Mouse (Mus musculus) effector memory CD4-positive, alpha-beta T cell, adult 5 months (primary cell): ENCODE results near the gene Obp1a. TPM values are rescaled to one million over a fixed set of nuclear protein-coding genes. Genes with fewer than 3 reads are reported as not detected.

Source experiments
- polyA plus RNA-seq: library from polyadenylated mRNA; unstranded; fragments of 100-300 nt; shearing (Covaris generic); gene quantifications from one replicate; pipeline ENCODE4 v1.2.1, GENCODE M21; 2017

Gene Obp1a
- not detected for polyA plus RNA-seq

DNA sequence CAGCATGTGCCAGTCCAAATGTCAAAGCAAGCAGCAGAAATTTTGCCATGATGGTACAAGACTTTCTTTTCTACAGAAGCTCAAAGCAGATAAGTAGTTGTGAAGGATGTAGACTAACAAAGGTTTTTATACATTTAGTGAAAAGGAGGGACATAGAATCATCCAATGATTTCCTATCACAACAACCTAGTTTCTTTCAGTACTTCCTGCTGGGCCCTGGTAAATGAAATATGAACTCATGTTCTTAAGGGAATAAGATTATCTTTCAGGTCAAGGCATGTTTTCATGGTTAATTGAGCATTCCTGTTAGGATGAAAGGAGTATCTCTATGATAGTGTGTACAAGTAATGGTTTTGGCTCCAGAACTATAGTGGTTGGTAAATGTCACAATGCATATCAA is at the start of gene Obp1a:
TSS of gene Obp1a (minus strand) at position 101 of the 400 bp plus-strand sequence.

GRCm38 (mm10) chrX:78125167-78125566 is 34.0 kb upstream of the Obp1a start, which contains the start of gene Gm5938:
Gene Gm5938 (plus strand): TSS chrX:78125467.

Other genes starting within 250 kb of the Obp1a start
- gene Pbsn, start 237.8 kb downstream of the Obp1a start, polyA plus RNA-seq: not detected
- not detected for gene Gm14744, start 226.6 kb downstream of the Obp1a start, polyA plus RNA-seq
- gene 5430402E10Rik, start 166.3 kb downstream of the Obp1a start, polyA plus RNA-seq: not detected
- not detected for gene Gm5938, start 34.1 kb upstream of the Obp1a start, polyA plus RNA-seq
- not detected for gene Obp1b, start 95.4 kb upstream of the Obp1a start, polyA plus RNA-seq
- not detected for gene Gm14743, start 154.5 kb upstream of the Obp1a start, polyA plus RNA-seq